Mouse (Mus musculus) monocyte, adult 2 months (primary cell): Measurements from ENCODE around the gene Fyn.
A peak's percentile ranks its signal among the peaks of the same experiment; 100 is the strongest.

Experiments used
- DNase-seq, 2 experiments: peaks; one replicate each; pipeline ENCODE4 v3.0.0; 2022; ENCODE audit warnings: low spot score in 2 of 2, low read depth in 1 of 2

Fyn gene

GRCm38 (mm10) chr10:39411857-39412559 is 43.4 kb downstream of the Fyn start:
- no peak for DNase-seq

GRCm38 (mm10) chr10:39412826-39413620 is 44.4 kb downstream of the Fyn start:
- DNase-seq: peak; percentile 28 to 44

GRCm38 (mm10) chr10:39414068-39414467 is 45.4 kb downstream of the Fyn start:
- no peak for DNase-seq

- DNase-seq: peak in 1 of 2 experiments; percentile 30
Measured at GRCm38 (mm10) chr10:39415586-39415985, 46.9 kb downstream of the Fyn start.

GRCm38 (mm10) chr10:39417611-39418010 is 49.0 kb downstream of the Fyn start:
- no peak for DNase-seq

- DNase-seq: no peak
Measured at GRCm38 (mm10) chr10:39418395-39418794, 49.7 kb downstream of the Fyn start.

- peak; percentile 33 to 46 for DNase-seq
Measured at GRCm38 (mm10) chr10:39420842-39421617, 52.4 kb downstream of the Fyn start.

- no peak for DNase-seq
Measured at GRCm38 (mm10) chr10:39421772-39422171, 53.1 kb downstream of the Fyn start.

- no peak for DNase-seq
Measured at GRCm38 (mm10) chr10:39424643-39425042, 56.0 kb downstream of the Fyn start.

- DNase-seq: no peak
Measured at GRCm38 (mm10) chr10:39426033-39426432, 57.4 kb downstream of the Fyn start.

GRCm38 (mm10) chr10:39426833-39427490 is 58.3 kb downstream of the Fyn start:
- no peak for DNase-seq

- DNase-seq: no peak
Measured at GRCm38 (mm10) chr10:39429661-39430060, 61.0 kb downstream of the Fyn start.

- no peak for DNase-seq
Measured at GRCm38 (mm10) chr10:39430074-39430764, 61.6 kb downstream of the Fyn start.

- DNase-seq: no peak
Measured at GRCm38 (mm10) chr10:39431265-39431664, 62.6 kb downstream of the Fyn start.

GRCm38 (mm10) chr10:39432648-39433568 is 64.3 kb downstream of the Fyn start:
- DNase-seq: no peak

- no peak for DNase-seq
Measured at GRCm38 (mm10) chr10:39433893-39434292, 65.2 kb downstream of the Fyn start.

- peak in 1 of 2 experiments; percentile 42 for DNase-seq
Measured at GRCm38 (mm10) chr10:39434758-39435448, 66.2 kb downstream of the Fyn start.

- no peak for DNase-seq
Measured at GRCm38 (mm10) chr10:39438905-39439304, 70.2 kb downstream of the Fyn start.

GRCm38 (mm10) chr10:39440506-39440905 is 71.9 kb downstream of the Fyn start:
- no peak for DNase-seq
